Mouse (Mus musculus) neural tube, embryonic 11.5 days (tissue): ENCODE data around the gene Mrrf. TPM values are rescaled to one million over a fixed set of nuclear protein-coding genes. Genes with fewer than 3 reads are reported as not detected.

Source experiments
- ATAC-seq: fragments of 200-750 bp; cut with Nextera tagmentation; 2 replicates; pipeline ENCODE4 v1.8.0; 2017; ENCODE audit warnings: moderate number of reproducible peaks, mild to moderate bottlenecking, moderate TSS enrichment, moderate library complexity; ENCODE audit not compliant: insufficient read depth, low FRiP score, low TSS enrichment
- DNase-seq: peaks from one replicate; pipeline ENCODE4 v3.0.0-alpha.2; 2015; ENCODE audit warnings: low spot score
- H3K27ac ChIP-seq: fragments of 300-500 bp; sonication (generic); 2 replicates; pipeline ENCODE4 v1.5.1; 2014; ENCODE audit warnings: low read depth, mild to moderate bottlenecking, low read length
- H3K27me3 ChIP-seq: fragments of 300-500 bp; sonication (generic); 2 replicates; pipeline ENCODE4 v1.6.1; 2014; ENCODE audit warnings: mild to moderate bottlenecking, low read length, mixed read lengths; ENCODE audit not compliant: control insufficient read depth, insufficient read depth
- H3K36me3 ChIP-seq: fragments of 300-500 bp; sonication (generic); 2 replicates; pipeline ENCODE4 v1.6.1; 2014; ENCODE audit warnings: mild to moderate bottlenecking, low read length, moderate library complexity, mixed read lengths; ENCODE audit not compliant: control insufficient read depth, insufficient read depth
- H3K4me1 ChIP-seq: fragments of 300-500 bp; sonication (generic); 2 replicates; pipeline ENCODE4 v1.6.1; 2014; ENCODE audit warnings: low read length, mixed read lengths; ENCODE audit not compliant: control insufficient read depth, insufficient read depth
- H3K4me2 ChIP-seq: fragments of 300-500 bp; sonication (generic); 2 replicates; pipeline ENCODE4 v1.6.1; 2014; ENCODE audit warnings: low read depth, mild to moderate bottlenecking, moderate library complexity
- H3K4me3 ChIP-seq: fragments of 300-500 bp; sonication (generic); 2 replicates; pipeline ENCODE4 v1.5.1; 2014; ENCODE audit warnings: low read depth, low read length
- H3K9ac ChIP-seq: fragments of 300-500 bp; sonication (generic); 2 replicates; pipeline ENCODE4 v1.6.1; 2014; ENCODE audit warnings: mild to moderate bottlenecking, low read length
- H3K9me3 ChIP-seq: fragments of 300-500 bp; sonication (generic); 2 replicates; pipeline ENCODE4 v1.6.1; 2016; ENCODE audit warnings: low read length; ENCODE audit not compliant: control insufficient read depth
- WGBS: fragments of 180-500 bp; shearing (Covaris S2); extraction: QIAGEN DNeasy Blood & Tissue Kit; methylation state at CpG from one replicate; pipeline ENCODE4 v1.1.7; 2014; 5-methylcytosine and 5-hydroxymethylcytosine counted together
- polyA plus RNA-seq: library from polyadenylated mRNA; unstranded; fragments of >200 nt; fragmentation: Nextera tagmentation; extraction: Ambion mirVana; gene quantifications from 2 replicates; pipeline ENCODE4 v1.2.1, GENCODE M21; 2014

Mrrf gene
- polyA plus RNA-seq, 1 experiment from 2014 or later, result 31.3 TPM

DNA sequence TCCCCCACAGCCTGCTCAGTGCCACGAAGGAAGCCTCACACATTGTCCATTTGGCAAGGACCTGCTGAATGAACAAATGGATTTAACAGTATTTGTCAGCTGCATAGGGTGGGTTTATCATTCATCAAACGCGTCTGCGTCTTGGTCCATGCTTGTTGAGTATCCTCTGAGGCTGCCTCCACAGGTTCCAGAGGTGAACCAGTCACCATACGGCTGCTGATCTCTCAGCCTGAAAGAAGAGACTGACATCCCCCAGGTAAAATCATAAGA is 66.4 kb downstream of the Mrrf start:
- peaks cover 32% of the 10 kb centered on the region for H3K27me3 ChIP-seq
- no peaks in the 10 kb centered on the region for H3K36me3 ChIP-seq
- DNase-seq (no peak), ATAC-seq (no peak)
- H3K4me2 ChIP-seq, result peak overlapping the region; percentile 46
- 21% methylated on average over 5 of the region's 5 CpGs for WGBS
- no peak overlapping the region for H3K9ac ChIP-seq
- no peak overlapping the region for H3K27ac ChIP-seq
- no peaks in the 10 kb centered on the region for H3K9me3 ChIP-seq
- H3K4me3 ChIP-seq, result no peak overlapping the region
- peaks cover 7% of the 10 kb centered on the region; the same call in 1 of the 2 replicates for H3K4me1 ChIP-seq

- Histone ChIP-seq H3K27ac (no peak overlapping the region), H3K4me2 (peak overlapping the region; percentile 46), H3K36me3 (no peaks in the 10 kb centered on the region), H3K4me1 (peaks cover 7% of the 10 kb centered on the region; the same call in 1 of the 2 replicates), H3K4me3 (peak overlapping the region; percentile 31), H3K9me3 (no peaks in the 10 kb centered on the region), H3K9ac (peak overlapping the region; percentile 33; the same call in 1 of the 2 replicates), H3K27me3 (peaks cover 32% of the 10 kb centered on the region)
- WGBS, result under 1% methylated on average over 39 of the region's 39 CpGs
- ATAC-seq, result peak; percentile 67
- DNase-seq, result peak; percentile 43
Measured at GRCm38 (mm10) chr2:36203011-36203825, 67.0 kb downstream of the Mrrf start.

GRCm38 (mm10) chr2:36204595-36204994 is 68.4 kb downstream of the Mrrf start:
- Histone ChIP-seq H3K9ac (no peak overlapping the region), H3K4me2 (no peak overlapping the region), H3K27me3 (peaks cover 30% of the 10 kb centered on the region), H3K4me3 (no peak overlapping the region), H3K27ac (no peak overlapping the region), H3K36me3 (no peaks in the 10 kb centered on the region), H3K9me3 (no peaks in the 10 kb centered on the region), H3K4me1 (no peaks in the 10 kb centered on the region)
- 61% methylated on average over 4 of the region's 4 CpGs for WGBS
- DNase-seq (no peak), ATAC-seq (no peak)

DNA sequence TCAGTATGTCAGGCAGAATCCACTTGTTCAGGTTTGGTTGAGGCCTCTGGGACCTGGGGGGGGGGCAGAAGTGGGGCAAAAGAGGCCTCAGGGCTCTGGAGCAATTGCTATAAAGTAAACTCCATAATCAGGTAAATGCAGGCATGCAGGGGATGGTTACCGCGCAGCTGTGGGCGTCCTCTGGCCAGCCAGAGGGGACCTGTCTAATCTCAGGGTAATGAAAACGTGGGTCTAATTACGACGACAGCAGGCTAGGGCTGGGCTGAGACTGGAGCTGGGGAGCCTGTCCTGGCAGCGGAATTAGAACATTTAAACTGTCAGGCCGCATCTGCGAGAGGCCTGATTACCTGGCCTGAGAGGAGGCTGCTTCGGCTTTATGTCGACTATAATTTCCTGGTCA is 70.9 kb downstream of the Mrrf start:
- WGBS, result 57% methylated on average over 11 of the region's 11 CpGs
- no peaks in the 10 kb centered on the region for H3K36me3 ChIP-seq
- H3K4me2 ChIP-seq, result no peak overlapping the region
- H3K27me3 ChIP-seq, result peaks cover 42% of the 10 kb centered on the region
- H3K4me3 ChIP-seq, result no peak overlapping the region
- no peak for ATAC-seq
- no peaks in the 10 kb centered on the region; the same call in 1 of the 2 replicates for H3K4me1 ChIP-seq
- DNase-seq, result no peak
- H3K27ac ChIP-seq, result no peak overlapping the region
- H3K9ac ChIP-seq, result no peak overlapping the region
- no peaks in the 10 kb centered on the region for H3K9me3 ChIP-seq

- DNase-seq, result no peak
- Histone ChIP-seq H3K4me2 (peak overlapping the region; percentile 20), H3K27ac (no peak overlapping the region), H3K9ac (no peak overlapping the region), H3K4me1 (no peaks in the 10 kb centered on the region; the same call in 1 of the 2 replicates), H3K27me3 (peaks cover 19% of the 10 kb centered on the region), H3K4me3 (0 out of 2 replicates have a peak overlapping the region, but pooled peaks have one; percentile 6), H3K9me3 (no peaks in the 10 kb centered on the region), H3K36me3 (no peaks in the 10 kb centered on the region)
- 2% methylated on average over 31 of the region's 34 CpGs for WGBS
- ATAC-seq, result no peak
Measured at GRCm38 (mm10) chr2:36210796-36211195, 74.6 kb downstream of the Mrrf start.

- Histone ChIP-seq H3K27ac (no peak overlapping the region), H3K36me3 (no peaks in the 10 kb centered on the region), H3K27me3 (peaks cover 19% of the 10 kb centered on the region), H3K9me3 (no peaks in the 10 kb centered on the region), H3K9ac (no peak overlapping the region), H3K4me1 (no peaks in the 10 kb centered on the region; the same call in 1 of the 2 replicates), H3K4me2 (no peak overlapping the region), H3K4me3 (no peak overlapping the region)
- peak; percentile 43 for DNase-seq
- 10% methylated on average over 7 of the region's 7 CpGs for WGBS
- ATAC-seq, result no peak
Measured at GRCm38 (mm10) chr2:36211785-36212184, 75.6 kb downstream of the Mrrf start.

- Histone ChIP-seq H3K27ac (no peak overlapping the region), H3K9me3 (no peaks in the 10 kb centered on the region), H3K4me3 (no peak overlapping the region), H3K4me2 (no peak overlapping the region), H3K4me1 (no peaks in the 10 kb centered on the region; the same call in 1 of the 2 replicates), H3K36me3 (no peaks in the 10 kb centered on the region), H3K9ac (no peak overlapping the region), H3K27me3 (peaks cover 19% of the 10 kb centered on the region)
- WGBS, result 67% methylated on average over 7 of the region's 7 CpGs
- no peak for DNase-seq
- no peak for ATAC-seq
Measured at GRCm38 (mm10) chr2:36213108-36213507, 76.9 kb downstream of the Mrrf start.

- peak; percentile 76 for ATAC-seq
- H3K9me3 ChIP-seq, result no peaks in the 10 kb centered on the region
- no peaks in the 10 kb centered on the region; the same call in 1 of the 2 replicates for H3K4me1 ChIP-seq
- peak; percentile 89 for DNase-seq
- no peak overlapping the region for H3K4me2 ChIP-seq
- no peak overlapping the region for H3K4me3 ChIP-seq
- no peak overlapping the region for H3K9ac ChIP-seq
- no peaks in the 10 kb centered on the region for H3K36me3 ChIP-seq
- peaks cover 19% of the 10 kb centered on the region for H3K27me3 ChIP-seq
- 9% methylated on average over 8 of the region's 8 CpGs for WGBS
- H3K27ac ChIP-seq, result no peak overlapping the region
Measured at GRCm38 (mm10) chr2:36214023-36214422, 77.8 kb downstream of the Mrrf start.

GRCm38 (mm10) chr2:36214425-36214824 is 78.2 kb downstream of the Mrrf start:
- WGBS, result 68% methylated on average over 5 of the region's 5 CpGs
- no peak for ATAC-seq
- DNase-seq, result no peak
- no peak overlapping the region for H3K27ac ChIP-seq
- H3K36me3 ChIP-seq, result no peaks in the 10 kb centered on the region
- H3K4me3 ChIP-seq, result no peak overlapping the region
- H3K9me3 ChIP-seq, result no peaks in the 10 kb centered on the region
- H3K4me2 ChIP-seq, result no peak overlapping the region
- H3K9ac ChIP-seq, result no peak overlapping the region
- peaks cover 19% of the 10 kb centered on the region for H3K27me3 ChIP-seq
- H3K4me1 ChIP-seq, result no peaks in the 10 kb centered on the region; the same call in 1 of the 2 replicates
